Mouse (Mus musculus) myocyte (in vitro differentiated cells): ENCODE results near the gene Slc34a2.

Experiments used
- MAX ChIP-seq: IDR thresholded peaks from one replicate; pipeline ENCODE4 v1.6.1; 2011; ENCODE audit warnings: low read depth, mild to moderate bottlenecking, control low read depth
- POLR2A ChIP-seq: IDR thresholded peaks from one replicate; pipeline ENCODE4 v1.6.1; 2011; ENCODE audit warnings: low read depth, mild to moderate bottlenecking, control low read depth, moderate library complexity; ENCODE audit not compliant: insufficient read length
- TCF12 ChIP-seq: IDR thresholded peaks from one replicate; pipeline ENCODE4 v1.6.1; 2011; ENCODE audit warnings: mild to moderate bottlenecking, control low read depth; ENCODE audit not compliant: poor library complexity, insufficient read depth, severe bottlenecking

DNA sequence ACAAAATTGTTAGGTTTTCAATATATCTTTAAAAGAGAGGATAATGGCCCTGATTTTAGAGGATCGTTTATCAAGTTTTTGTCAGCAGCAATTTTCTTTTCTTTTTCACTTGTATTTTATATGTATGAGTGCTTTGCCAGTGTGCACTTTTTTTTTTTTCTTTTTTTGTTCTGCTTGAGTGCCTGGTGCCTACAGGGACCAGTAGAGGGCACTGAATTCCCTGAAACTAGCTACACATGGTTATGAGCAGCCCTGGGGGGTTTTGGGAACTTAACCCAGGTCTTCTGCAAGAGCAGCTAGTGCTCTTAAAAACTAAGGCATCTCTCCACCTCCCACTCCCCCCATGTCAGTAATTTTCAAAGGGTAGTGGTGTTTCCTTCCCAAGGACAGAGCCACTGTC, 70.8 kb downstream of the Slc34a2 start:
- TF ChIP-seq TCF12 (no peak), MAX (no peak), POLR2A (no peak)
